Mouse (Mus musculus) ES-Bruce4 (cell line): ENCODE measurements around the gene Anapc15-ps.
A peak's percentile ranks its signal among the peaks of the same experiment; 100 is the strongest.

ENCODE experiments used
- CTCF ChIP-seq: IDR thresholded peaks from one replicate; pipeline ENCODE4 v1.8.1; 2011; ENCODE audit warnings: low read depth, low read length
- EP300 ChIP-seq: IDR thresholded peaks from 2 replicates; pipeline ENCODE4 v1.6.1; 2011; ENCODE audit warnings: low read depth, low read length; ENCODE audit not compliant: insufficient read depth
- POLR2A ChIP-seq: IDR thresholded peaks from one replicate; pipeline ENCODE4 v1.8.1; 2011; ENCODE audit warnings: low read length; ENCODE audit not compliant: insufficient read depth

DNA sequence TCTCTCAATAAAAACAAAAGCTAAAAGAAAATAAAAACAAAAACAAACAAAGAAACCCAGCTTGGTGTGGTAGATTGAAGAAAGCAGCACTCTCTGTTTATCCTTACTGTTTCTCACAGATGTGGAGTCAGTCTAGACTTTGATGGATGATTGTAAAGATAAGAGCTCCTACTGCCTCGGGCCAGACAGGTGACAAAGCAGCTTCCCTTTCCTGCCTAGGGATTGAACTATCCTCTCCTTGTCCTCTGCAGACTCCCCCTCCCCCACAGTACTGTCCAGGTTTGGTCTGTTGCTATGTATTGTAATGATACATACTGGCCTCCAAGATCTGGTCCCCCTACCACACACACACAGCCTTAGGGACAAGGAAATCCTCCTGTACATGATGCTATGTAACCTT, 45.5 kb upstream of the Anapc15-ps start:
- TF ChIP-seq CTCF (no peak), POLR2A (no peak), EP300 (peak; percentile 88)
